Mouse (Mus musculus): ENCODE results near the gene Rpusd2. TPM values are rescaled to one million over a fixed set of nuclear protein-coding genes. Genes with fewer than 3 reads are reported as not detected.
A peak's percentile ranks its signal among the peaks of the same experiment; 100 is the strongest.

The Rpusd2 gene
- total RNA-seq, 2 experiments from 2014 or later = 6.8 to 7.2 TPM

GRCm38 (mm10) chr2:119028941-119029551 lies 5.5 kb upstream of the Rpusd2 start, which contains the start of gene Ccdc32:
Gene Ccdc32, minus strand, starts transcription at chr2:119029393.
- DNase-seq (ENCODE audit: extremely low spot score in 1 of 2, low spot score in 1 of 2) = peak; percentile 73 to 90

- DNase-seq (ENCODE audit: extremely low spot score in 1 of 2, low spot score in 1 of 2) = no peak
Measured at GRCm38 (mm10) chr2:119032191-119032590, 2.4 kb upstream of the Rpusd2 start.

GRCm38 (mm10) chr2:119035397-119035745 lies 781 bp downstream of the Rpusd2 start:
- DNase-seq (ENCODE audit: extremely low spot score in 1 of 2, low spot score in 1 of 2) = no peak

GRCm38 (mm10) chr2:119040882-119041281 lies 6.3 kb downstream of the Rpusd2 start:
- DNase-seq (ENCODE audit: extremely low spot score in 1 of 2, low spot score in 1 of 2) = peak in 1 of 2 experiments; percentile 36

- no peak for DNase-seq (ENCODE audit: extremely low spot score in 1 of 2, low spot score in 1 of 2)
Measured at GRCm38 (mm10) chr2:119045163-119045562, 10.6 kb downstream of the Rpusd2 start.

GRCm38 (mm10) chr2:119046649-119047611 lies 12.3 kb downstream of the Rpusd2 start, which contains the start of gene Knl1:
Gene Knl1, plus strand, starts transcription at chr2:119047119.
- DNase-seq (ENCODE audit: extremely low spot score in 1 of 2, low spot score in 1 of 2) = peak; percentile 98 to 99

GRCm38 (mm10) chr2:119047849-119048248 lies 13.3 kb downstream of the Rpusd2 start:
- no peak for DNase-seq (ENCODE audit: extremely low spot score in 1 of 2, low spot score in 1 of 2)

GRCm38 (mm10) chr2:119050132-119050650 lies 15.6 kb downstream of the Rpusd2 start:
- DNase-seq (ENCODE audit: extremely low spot score in 1 of 2, low spot score in 1 of 2) = no peak

GRCm38 (mm10) chr2:119060139-119060538 lies 25.5 kb downstream of the Rpusd2 start:
- no peak for DNase-seq (ENCODE audit: extremely low spot score in 1 of 2, low spot score in 1 of 2)

GRCm38 (mm10) chr2:119072397-119072796 lies 37.8 kb downstream of the Rpusd2 start:
- no peak for DNase-seq (ENCODE audit: extremely low spot score in 1 of 2, low spot score in 1 of 2)

- no peak for DNase-seq (ENCODE audit: extremely low spot score in 1 of 2, low spot score in 1 of 2)
Measured at GRCm38 (mm10) chr2:119086156-119086555, 51.6 kb downstream of the Rpusd2 start.

Other genes with a start within 250 kb of the Rpusd2 start
- gene Knstrn, start 220.8 kb upstream of the Rpusd2 start, total RNA-seq (2021) = 1 to 10 TPM; 1.7 to 2.1 TPM
- 100 to 1,000 TPM in 1 of 2 experiments, 10 to 100 TPM in 1; 85.9 to 101 TPM for gene Ivd, start 172.8 kb upstream of the Rpusd2 start, total RNA-seq (2021)
- 10 to 100 TPM; 45.6 to 52.9 TPM for gene Bahd1, start 134.4 kb upstream of the Rpusd2 start, total RNA-seq (2021)
- gene Chst14, start 108.3 kb upstream of the Rpusd2 start, total RNA-seq (2021) = 1 to 10 TPM; 3.0 to 3.2 TPM
- 10 to 100 TPM; 49.7 to 57.8 TPM for gene Ccdc32, start 5.4 kb upstream of the Rpusd2 start, total RNA-seq (2021)
- gene Knl1, start 12.3 kb downstream of the Rpusd2 start, total RNA-seq (2021) = under 1 TPM; 0.49 to 0.52 TPM
- 1 to 10 TPM in 1 of 2 experiments, under 1 TPM in 1; 0.99 to 1.2 TPM for gene Rad51, start 78.0 kb downstream of the Rpusd2 start, total RNA-seq (2021)
- 10 to 100 TPM; 51.5 to 56.5 TPM for gene Rmdn3, start 122.2 kb downstream of the Rpusd2 start, total RNA-seq (2021)
- not detected for gene Gchfr, start 133.0 kb downstream of the Rpusd2 start, total RNA-seq (2021)
- gene Gm14137, start 139.7 kb downstream of the Rpusd2 start, total RNA-seq (2021) = not detected
- gene Zfyve19, start 173.8 kb downstream of the Rpusd2 start, total RNA-seq (2021) = 10 to 100 TPM; 28.3 to 38.8 TPM
- gene Dnajc17, start 174.0 kb downstream of the Rpusd2 start, total RNA-seq (2021) = 10 to 100 TPM; 15.8 to 19.7 TPM
- not detected for gene Ppp1r14d, start 195.1 kb downstream of the Rpusd2 start, total RNA-seq (2021)
- gene Spint1, start 202.6 kb downstream of the Rpusd2 start, total RNA-seq (2021) = 1 to 10 TPM in 1 of 2 experiments, under 1 TPM in 1; 0.92 to 1.9 TPM
- gene Rhov, start 236.5 kb downstream of the Rpusd2 start, total RNA-seq (2021) = 1 to 10 TPM; 6.3 to 6.9 TPM